Mouse (Mus musculus) embryonic fibroblast, embryonic 13.5 days (primary cell): ENCODE results near the gene P2ry12. TPM values are rescaled to one million over a fixed set of nuclear protein-coding genes. Genes with fewer than 3 reads are reported as not detected.

Experiments used
- H3K27ac ChIP-seq: 2 replicates; pipeline ENCODE4 v1.5.1; 2012; ENCODE audit warnings: low read length, control low read depth, inconsistent platforms; ENCODE audit not compliant: insufficient read depth
- H3K4me1 ChIP-seq: 2 replicates; pipeline ENCODE4 v1.6.1; 2011; ENCODE audit warnings: low read length; ENCODE audit not compliant: control insufficient read depth, insufficient read depth
- H3K4me3 ChIP-seq: 2 replicates; pipeline ENCODE4 v1.5.1; 2011; ENCODE audit warnings: mild to moderate bottlenecking, control low read depth, low read length; ENCODE audit not compliant: insufficient read depth
- CTCF ChIP-seq: IDR thresholded peaks from 2 replicates; pipeline ENCODE4 v1.5.1; 2011; ENCODE audit warnings: mild to moderate bottlenecking, control low read depth, low read length, moderate library complexity, borderline replicate concordance; ENCODE audit not compliant: insufficient read depth
- POLR2A ChIP-seq: IDR thresholded peaks from 2 replicates; pipeline ENCODE4 v1.6.1; 2011; ENCODE audit warnings: low read depth, mild to moderate bottlenecking, control low read depth, low read length, moderate library complexity
- polyA plus RNA-seq: library from polyadenylated mRNA; stranded (reverse); fragments of >200 nt; gene quantifications from 2 replicates; pipeline ENCODE4 v1.2.4, GENCODE M21; 2011; ENCODE audit warnings: low read depth; ENCODE audit not compliant: missing spikeins, insufficient read length

Gene P2ry12
- polyA plus RNA-seq, 1 experiment, result not detected

GRCm38 (mm10) chr3:59191674-59192073 lies 71.0 kb downstream of the P2ry12 start:
- no peak for TF ChIP-seq POLR2A
- no peak for TF ChIP-seq CTCF
- Histone ChIP-seq H3K4me3 (no peak overlapping the region), H3K4me1 (no peaks in the 10 kb centered on the region), H3K27ac (no peak overlapping the region)

GRCm38 (mm10) chr3:59187336-59187735 lies 75.3 kb downstream of the P2ry12 start:
- Histone ChIP-seq H3K4me3 (no peak overlapping the region), H3K4me1 (no peaks in the 10 kb centered on the region), H3K27ac (no peak overlapping the region)
- TF ChIP-seq POLR2A (no peak), CTCF (no peak)

- Histone ChIP-seq H3K4me3 (no peak overlapping the region), H3K27ac (no peak overlapping the region), H3K4me1 (no peaks in the 10 kb centered on the region)
- TF ChIP-seq POLR2A (no peak), CTCF (no peak)
Measured at GRCm38 (mm10) chr3:59185662-59186061, 77.0 kb downstream of the P2ry12 start.

- no peak for TF ChIP-seq POLR2A
- TF ChIP-seq CTCF, result no peak
- no peak overlapping the region for H3K27ac ChIP-seq
- no peaks in the 10 kb centered on the region for H3K4me1 ChIP-seq
Measured at GRCm38 (mm10) chr3:59182129-59182528, 80.5 kb downstream of the P2ry12 start.

GRCm38 (mm10) chr3:59181134-59181533 lies 81.5 kb downstream of the P2ry12 start:
- H3K4me3 ChIP-seq, result no peak overlapping the region

More at GRCm38 (mm10) chr3:59182129-59182528, 80.5 kb downstream of the P2ry12 start:
- H3K4me3 ChIP-seq, result no peak overlapping the region

GRCm38 (mm10) chr3:59176871-59177270 lies 85.8 kb downstream of the P2ry12 start:
- Histone ChIP-seq H3K4me3 (no peak overlapping the region), H3K27ac (no peak overlapping the region), H3K4me1 (no peaks in the 10 kb centered on the region)
- TF ChIP-seq CTCF (no peak), POLR2A (no peak)

More at GRCm38 (mm10) chr3:59181134-59181533, 81.5 kb downstream of the P2ry12 start:
- Histone ChIP-seq H3K27ac (no peak overlapping the region), H3K4me1 (no peaks in the 10 kb centered on the region)
- TF ChIP-seq CTCF (no peak), POLR2A (no peak)

GRCm38 (mm10) chr3:59175234-59175633 lies 87.4 kb downstream of the P2ry12 start:
- no peak overlapping the region for H3K4me3 ChIP-seq
- no peak for TF ChIP-seq POLR2A
- peak; percentile 56; the same call in 1 of the 2 replicates for TF ChIP-seq CTCF
- no peak overlapping the region for H3K27ac ChIP-seq
- no peaks in the 10 kb centered on the region for H3K4me1 ChIP-seq

- H3K27ac ChIP-seq, result no peak overlapping the region
- no peaks in the 10 kb centered on the region for H3K4me1 ChIP-seq
- H3K4me3 ChIP-seq, result no peak overlapping the region
- TF ChIP-seq CTCF, result no peak
- no peak for TF ChIP-seq POLR2A
Measured at GRCm38 (mm10) chr3:59174426-59175154, 88.1 kb downstream of the P2ry12 start.

GRCm38 (mm10) chr3:59169921-59170627 lies 92.6 kb downstream of the P2ry12 start:
- Histone ChIP-seq H3K4me3 (no peak overlapping the region), H3K27ac (no peak overlapping the region)

GRCm38 (mm10) chr3:59169215-59169614 lies 93.5 kb downstream of the P2ry12 start:
- H3K4me3 ChIP-seq, result no peak overlapping the region
- H3K4me1 ChIP-seq, result no peaks in the 10 kb centered on the region
- H3K27ac ChIP-seq, result no peak overlapping the region
- TF ChIP-seq POLR2A (no peak), CTCF (no peak)

More at GRCm38 (mm10) chr3:59169921-59170627, 92.6 kb downstream of the P2ry12 start:
- no peak for TF ChIP-seq CTCF
- TF ChIP-seq POLR2A, result no peak
- no peaks in the 10 kb centered on the region for H3K4me1 ChIP-seq

- Histone ChIP-seq H3K27ac (no peak overlapping the region), H3K4me1 (no peaks in the 10 kb centered on the region), H3K4me3 (no peak overlapping the region)
- TF ChIP-seq POLR2A (no peak), CTCF (no peak)
Measured at GRCm38 (mm10) chr3:59168476-59168875, 94.2 kb downstream of the P2ry12 start.
